Mouse (Mus musculus): ENCODE measurements around the gene Satb2. TPM values are rescaled to one million over a fixed set of nuclear protein-coding genes. Genes with fewer than 3 reads are reported as not detected.

Gene Satb2
- polyA plus RNA-seq, 1 experiment from 2014 or later, result 1.2 TPM

GRCm38 (mm10) chr1:56983100-56983590, 4.7 kb upstream of the Satb2 start:
- WGBS, result 1% methylated on average over 8 of the region's 8 CpGs
- no peaks in the 10 kb centered on the region for H3K36me3 ChIP-seq (ENCODE audit: control insufficient read depth, insufficient read depth, low read length)
- ATAC-seq (ENCODE audit: low FRiP score), result no peak
- no peaks in the 10 kb centered on the region for H3K9me3 ChIP-seq (ENCODE audit: control insufficient read depth, low read length)
- H3K4me1 ChIP-seq (ENCODE audit: control insufficient read depth, insufficient read depth, low read length), result no peaks in the 10 kb centered on the region
- H3K27ac ChIP-seq (ENCODE audit: low read depth, low read length), result no peak overlapping the region
- H3K4me3 ChIP-seq (ENCODE audit: low read depth, low read length), result no peak overlapping the region
- peaks cover 82% of the 10 kb centered on the region for H3K27me3 ChIP-seq (ENCODE audit: control insufficient read depth, insufficient read depth, low read length)
- H3K4me2 ChIP-seq, result no peak overlapping the region
- no peak overlapping the region for H3K9ac ChIP-seq (ENCODE audit: low read length)
- peak; percentile 94 for DNase-seq (ENCODE audit: low spot score, missing footprints)

GRCm38 (mm10) chr1:56982631-56983030, 4.2 kb upstream of the Satb2 start:
- peak; percentile 92 for DNase-seq (ENCODE audit: low spot score, missing footprints)
- no peaks in the 10 kb centered on the region for H3K9me3 ChIP-seq (ENCODE audit: control insufficient read depth, low read length)
- no peaks in the 10 kb centered on the region for H3K36me3 ChIP-seq (ENCODE audit: control insufficient read depth, insufficient read depth, low read length)
- H3K27me3 ChIP-seq (ENCODE audit: control insufficient read depth, insufficient read depth, low read length), result peaks cover 87% of the 10 kb centered on the region
- no peak overlapping the region for H3K9ac ChIP-seq (ENCODE audit: low read length)
- H3K4me1 ChIP-seq (ENCODE audit: control insufficient read depth, insufficient read depth, low read length), result peaks cover 2% of the 10 kb centered on the region; the same call in 1 of the 2 replicates
- 1% methylated on average over 8 of the region's 8 CpGs for WGBS
- H3K27ac ChIP-seq (ENCODE audit: low read depth, low read length), result no peak overlapping the region
- H3K4me3 ChIP-seq (ENCODE audit: low read depth, low read length), result no peak overlapping the region
- no peak overlapping the region for H3K4me2 ChIP-seq
- ATAC-seq (ENCODE audit: low FRiP score), result no peak

GRCm38 (mm10) chr1:56981947-56982555, 3.6 kb upstream of the Satb2 start:
- WGBS, result 1% methylated on average over 11 of the region's 11 CpGs
- peaks cover 89% of the 10 kb centered on the region for H3K27me3 ChIP-seq (ENCODE audit: control insufficient read depth, insufficient read depth, low read length)
- no peak overlapping the region for H3K4me3 ChIP-seq (ENCODE audit: low read depth, low read length)
- no peaks in the 10 kb centered on the region for H3K9me3 ChIP-seq (ENCODE audit: control insufficient read depth, low read length)
- H3K36me3 ChIP-seq (ENCODE audit: control insufficient read depth, insufficient read depth, low read length), result no peaks in the 10 kb centered on the region
- H3K4me1 ChIP-seq (ENCODE audit: control insufficient read depth, insufficient read depth, low read length), result peaks cover 3% of the 10 kb centered on the region; the same call in 1 of the 2 replicates
- DNase-seq (ENCODE audit: low spot score, missing footprints) (peak; percentile 92), ATAC-seq (ENCODE audit: low FRiP score) (no peak)
- no peak overlapping the region for H3K4me2 ChIP-seq
- no peak overlapping the region for H3K9ac ChIP-seq (ENCODE audit: low read length)
- no peak overlapping the region for H3K27ac ChIP-seq (ENCODE audit: low read depth, low read length)

- 0% methylated on average over 1 of the region's 1 CpGs for WGBS
- Histone ChIP-seq H3K4me1 (ENCODE audit: control insufficient read depth, insufficient read depth, low read length) (peaks cover 7% of the 10 kb centered on the region; the same call in 1 of the 2 replicates), H3K27ac (ENCODE audit: low read depth, low read length) (no peak overlapping the region), H3K9ac (ENCODE audit: low read length) (no peak overlapping the region), H3K9me3 (ENCODE audit: control insufficient read depth, low read length) (no peaks in the 10 kb centered on the region), H3K4me3 (ENCODE audit: low read depth, low read length) (no peak overlapping the region), H3K36me3 (ENCODE audit: control insufficient read depth, insufficient read depth, low read length) (no peaks in the 10 kb centered on the region), H3K27me3 (ENCODE audit: control insufficient read depth, insufficient read depth, low read length) (peaks cover 89% of the 10 kb centered on the region), H3K4me2 (no peak overlapping the region)
- DNase-seq (ENCODE audit: low spot score, missing footprints), result no peak
- ATAC-seq (ENCODE audit: low FRiP score), result no peak
These were observed 3.1 kb upstream of the Satb2 start for GRCm38 (mm10) chr1:56981508-56981907.

GRCm38 (mm10) chr1:56980631-56981275, 2.3 kb upstream of the Satb2 start:
- Histone ChIP-seq H3K36me3 (ENCODE audit: control insufficient read depth, insufficient read depth, low read length) (no peaks in the 10 kb centered on the region), H3K27ac (ENCODE audit: low read depth, low read length) (no peak overlapping the region), H3K4me3 (ENCODE audit: low read depth, low read length) (no peak overlapping the region), H3K27me3 (ENCODE audit: control insufficient read depth, insufficient read depth, low read length) (peaks cover 90% of the 10 kb centered on the region), H3K9ac (ENCODE audit: low read length) (no peak overlapping the region), H3K4me2 (peak overlapping the region; percentile 15; the same call in 1 of the 2 replicates), H3K4me1 (ENCODE audit: control insufficient read depth, insufficient read depth, low read length) (peaks cover 7% of the 10 kb centered on the region; the same call in 1 of the 2 replicates), H3K9me3 (ENCODE audit: control insufficient read depth, low read length) (no peaks in the 10 kb centered on the region)
- WGBS, result 1% methylated on average over 27 of the region's 27 CpGs
- DNase-seq (ENCODE audit: low spot score, missing footprints), result peak; percentile 96
- ATAC-seq (ENCODE audit: low FRiP score), result no peak

GRCm38 (mm10) chr1:56979531-56980395, 1.3 kb upstream of the Satb2 start:
- DNase-seq (ENCODE audit: low spot score, missing footprints), result peak; percentile 94

GRCm38 (mm10) chr1:56977201-56978100, 999 bp downstream of the Satb2 start:
- H3K4me3 ChIP-seq (ENCODE audit: low read depth, low read length), result peak overlapping the region; percentile 13
- DNase-seq (ENCODE audit: low spot score, missing footprints) (peak; percentile 99), ATAC-seq (ENCODE audit: low FRiP score) (peak; percentile 38)
- no peaks in the 10 kb centered on the region for H3K36me3 ChIP-seq (ENCODE audit: control insufficient read depth, insufficient read depth, low read length)
- H3K27me3 ChIP-seq (ENCODE audit: control insufficient read depth, insufficient read depth, low read length), result peaks cover 68% of the 10 kb centered on the region
- no peak overlapping the region for H3K9ac ChIP-seq (ENCODE audit: low read length)
- H3K4me1 ChIP-seq (ENCODE audit: control insufficient read depth, insufficient read depth, low read length), result peaks cover 7% of the 10 kb centered on the region; the same call in 1 of the 2 replicates
- H3K27ac ChIP-seq (ENCODE audit: low read depth, low read length), result no peak overlapping the region
- peak overlapping the region; percentile 36 for H3K4me2 ChIP-seq
- H3K9me3 ChIP-seq (ENCODE audit: control insufficient read depth, low read length), result no peaks in the 10 kb centered on the region
- WGBS, result under 1% methylated on average over 45 of the region's 45 CpGs

More at GRCm38 (mm10) chr1:56979531-56980395, 1.3 kb upstream of the Satb2 start:
- 2% methylated on average over 7 of the region's 7 CpGs for WGBS
- H3K4me2 ChIP-seq, result no peak overlapping the region
- H3K9ac ChIP-seq (ENCODE audit: low read length), result no peak overlapping the region
- no peaks in the 10 kb centered on the region for H3K9me3 ChIP-seq (ENCODE audit: control insufficient read depth, low read length)
- peaks cover 87% of the 10 kb centered on the region for H3K27me3 ChIP-seq (ENCODE audit: control insufficient read depth, insufficient read depth, low read length)
- no peak for ATAC-seq (ENCODE audit: low FRiP score)
- no peak overlapping the region for H3K27ac ChIP-seq (ENCODE audit: low read depth, low read length)
- no peaks in the 10 kb centered on the region for H3K36me3 ChIP-seq (ENCODE audit: control insufficient read depth, insufficient read depth, low read length)
- H3K4me1 ChIP-seq (ENCODE audit: control insufficient read depth, insufficient read depth, low read length), result peaks cover 7% of the 10 kb centered on the region; the same call in 1 of the 2 replicates
- no peak overlapping the region for H3K4me3 ChIP-seq (ENCODE audit: low read depth, low read length)

- no peak for DNase-seq (ENCODE audit: low spot score, missing footprints)
- Histone ChIP-seq H3K9ac (ENCODE audit: low read length) (no peak overlapping the region), H3K27me3 (ENCODE audit: control insufficient read depth, insufficient read depth, low read length) (peaks cover 61% of the 10 kb centered on the region), H3K27ac (ENCODE audit: low read depth, low read length) (no peak overlapping the region), H3K4me1 (ENCODE audit: control insufficient read depth, insufficient read depth, low read length) (peaks cover 7% of the 10 kb centered on the region; the same call in 1 of the 2 replicates), H3K4me2 (peak overlapping the region; percentile 36), H3K4me3 (ENCODE audit: low read depth, low read length) (peak overlapping the region; percentile 13), H3K9me3 (ENCODE audit: control insufficient read depth, low read length) (no peaks in the 10 kb centered on the region), H3K36me3 (ENCODE audit: control insufficient read depth, insufficient read depth, low read length) (no peaks in the 10 kb centered on the region)
- no peak for ATAC-seq (ENCODE audit: low FRiP score)
- WGBS, result under 1% methylated on average over 11 of the region's 11 CpGs
These were observed 1.7 kb downstream of the Satb2 start for GRCm38 (mm10) chr1:56976825-56977104.

All from midbrain, embryonic 11.5 days (tissue).